In the genomic region with DNA sequence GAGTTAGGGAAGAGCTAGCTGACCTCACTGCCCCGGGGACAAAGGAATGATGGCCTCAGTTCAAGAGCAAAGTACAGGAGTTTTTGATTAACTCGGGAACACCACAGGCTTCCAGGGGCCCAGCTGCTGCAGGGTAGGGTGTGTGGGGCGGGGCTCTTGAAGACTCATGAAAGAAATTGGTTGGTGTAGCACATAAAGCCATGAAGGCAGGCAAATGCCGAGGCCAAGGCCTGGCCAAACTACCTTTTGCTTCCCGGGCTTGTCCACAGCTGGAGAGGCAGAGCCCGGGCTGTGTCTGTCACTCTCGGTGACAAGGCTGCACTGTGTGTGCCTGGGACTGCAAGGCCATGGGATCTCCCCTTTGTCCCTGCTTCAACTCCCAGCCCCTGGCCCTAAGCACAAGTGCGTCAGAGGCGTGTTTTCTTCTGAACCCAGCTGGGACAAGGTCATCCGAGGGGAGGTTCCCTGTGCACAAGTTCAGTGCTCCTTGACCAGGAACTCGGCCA, we compare ENCODE assay signal across 8 mouse cellular contexts. TPM values are rescaled to one million over a fixed set of nuclear protein-coding genes. Genes with fewer than 3 reads are reported as not detected.
A peak's percentile ranks its signal among the peaks of the same experiment; 100 is the strongest.
DNase-seq lines count a peak whose midpoint lies in the region; ATAC-seq lines count a peak whose summit lies in the region.

No protein-coding gene starts in this region.

- no peaks in the 10 kb centered on the region for H3K36me3 ChIP-seq in stomach, embryonic 15.5 days

- H3K27ac ChIP-seq in stomach, embryonic 15.5 days = peak overlapping the region; percentile 95

- no peak overlapping the region for H3K9ac ChIP-seq in stomach, embryonic 15.5 days

- intact Hi-C loops in gastrocnemius, postnatal 36 days (cut with DNase I) = no loop called here

- no peak overlapping the region for H3K4me3 ChIP-seq in stomach, embryonic 15.5 days (replicated peaks)

- DNase-seq in urinary bladder, postnatal 14 days (ENCODE audit: low spot score) = peak; percentile 30
- DNase-seq in urinary bladder, adult 2 months (ENCODE audit: low spot score) = no peak
- peak; percentile 64 to 66 for DNase-seq in gastrocnemius, postnatal 36 days
- DNase-seq in kidney, postnatal 10 days = peak; percentile 84
- no peak for DNase-seq in cerebellum, postnatal 4 days (ENCODE audit: low spot score in 2 of 2)
- no peak for DNase-seq in cerebellum, adult 8-10 months
- DNase-seq in thymus, adult 18-20 months = no peak

- WGBS in stomach, embryonic 15.5 days = 29% methylated on average over 11 of the region's 11 CpGs

- H3K27me3 ChIP-seq in stomach, embryonic 15.5 days (replicated peaks) = no peaks in the 10 kb centered on the region

- no peaks in the 10 kb centered on the region for H3K9me3 ChIP-seq in stomach, embryonic 15.5 days

- H3K4me1 ChIP-seq in stomach, embryonic 15.5 days = peaks cover 30% of the 10 kb centered on the region

- peak; percentile 70 for ATAC-seq in stomach, embryonic 15.5 days (ENCODE audit: insufficient read depth, low FRiP score, low read depth)

- H3K4me2 ChIP-seq in stomach, embryonic 15.5 days = no peak overlapping the region

RNA-seq across cellular contexts. Expression of gene Oaf, which starts 24.3 kb away (rescaled TPM):
- 53.7 and 67.1 TPM in 2 replicates for polyA plus RNA-seq in urinary bladder, adult 2 months (2012; rRNA removed)
- 10 to 100 TPM in 1 of 2 experiments, 1 to 10 TPM in 1; 5.4 to 10.7 TPM for total RNA-seq in gastrocnemius, postnatal 36 days (2021)
- 60.6 and 65.7 TPM in 2 replicates for polyA plus RNA-seq in stomach, embryonic 15.5 days (2015; fragmentation: Nextera tagmentation; extraction: Ambion mirVana)

RNA-seq across cellular contexts. Expression of gene Trim29, which starts 46.6 kb away (rescaled TPM):
- 59.6 and 62.9 TPM in 2 replicates for polyA plus RNA-seq in urinary bladder, adult 2 months (2012; rRNA removed)
- total RNA-seq in gastrocnemius, postnatal 36 days (2021) = under 1 TPM; 0.10 TPM
- polyA plus RNA-seq in stomach, embryonic 15.5 days (2015; fragmentation: Nextera tagmentation; extraction: Ambion mirVana) = 22.3 and 37.0 TPM in 2 replicates

RNA-seq across cellular contexts. Expression of gene Pou2f3, which starts 53.8 kb away (rescaled TPM):
- 0.28 and 0.53 TPM in 2 replicates for polyA plus RNA-seq in urinary bladder, adult 2 months (2012; rRNA removed)
- total RNA-seq in gastrocnemius, postnatal 36 days (2021) = not detected
- 0.54 and 0.68 TPM in 2 replicates for polyA plus RNA-seq in stomach, embryonic 15.5 days (2015; fragmentation: Nextera tagmentation; extraction: Ambion mirVana)

Comparison
In these comparisons a context has a peak if more than half of its experiments do, and no peak if none do; other contexts are left out.
1. DNase-seq: peak in urinary bladder, postnatal 14 days (single experiment), gastrocnemius, postnatal 36 days (2 of 2) and kidney, postnatal 10 days (single experiment); none in urinary bladder, adult 2 months (single experiment), cerebellum, postnatal 4 days (0 of 2), cerebellum, adult 8-10 months (single experiment) and thymus, adult 18-20 months (0 of 2).